Mouse (Mus musculus) heart, postnatal 0 days (tissue): ENCODE measurements at regions not wholly inside any gene's neighbourhood (a gene's known extent, or its start where the extent isn't known, plus 50 kb on each side); places are given as distances from the start of the nearest gene placed in this dataset.

Experiments
- CTCF ChIP-seq: IDR thresholded peaks from 2 replicates; pipeline ENCODE4 v1.5.1; 2016; ENCODE audit warnings: antibody characterized with exemption, control low read depth, low read depth
- EP300 ChIP-seq: IDR thresholded peaks from 2 replicates; pipeline ENCODE4 v1.6.1; 2016; ENCODE audit warnings: antibody characterized with exemption, low read depth

DNA sequence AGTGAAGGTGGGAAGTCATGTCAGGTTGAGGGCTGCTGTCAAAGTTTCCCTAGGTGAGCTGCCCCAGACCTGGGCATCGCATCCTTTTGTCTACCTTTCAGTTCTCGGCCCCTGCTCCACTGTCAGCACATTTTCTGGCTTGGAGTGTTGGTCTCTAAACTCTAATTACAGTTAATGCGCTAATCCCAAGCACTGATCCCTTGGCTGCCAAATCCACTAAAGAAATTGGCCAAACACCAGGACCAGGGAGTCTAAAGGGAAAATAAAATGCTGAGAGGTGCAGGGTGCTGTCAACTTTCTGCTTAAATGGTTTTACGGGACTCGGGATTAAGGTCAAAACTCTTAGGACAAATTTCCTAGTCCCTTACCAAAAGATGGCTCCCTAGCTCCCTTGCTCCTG lies 450.3 kb upstream of the Adamts9 start:
- no peak for TF ChIP-seq CTCF
- TF ChIP-seq EP300, result no peak
